Mouse (Mus musculus): ENCODE results near the gene Enkd1. TPM values are rescaled to one million over a fixed set of nuclear protein-coding genes. Genes with fewer than 3 reads are reported as not detected.

Gene Enkd1
- polyA plus RNA-seq (2012; ENCODE audit: low replicate concordance), result 33.4 and 64.7 TPM in 2 replicates

GRCm38 (mm10) chr8:105707498-105708403 lies at the start of gene Enkd1, which contains the start of gene 4933405L10Rik:
Gene Enkd1 (minus strand): TSS chr8:105708210.
Gene 4933405L10Rik (plus strand): TSS chr8:105707655.

GRCm38 (mm10) chr8:105700966-105701824 lies 6.8 kb downstream of the Enkd1 start, which contains the start of the genes Acd and Pard6a:
Gene Acd (minus strand): TSS chr8:105701102.
Gene Pard6a (plus strand): TSS chr8:105701148.

GRCm38 (mm10) chr8:105685796-105686308 lies 22.2 kb downstream of the Enkd1 start, which contains the start of gene Carmil2:
Gene Carmil2 (plus strand): TSS chr8:105686274.

Other genes with a start within 250 kb of the Enkd1 start
- gene Tppp3, start 236.7 kb downstream of the Enkd1 start, polyA plus RNA-seq (2012; ENCODE audit: low replicate concordance), result 2.1 and 3.3 TPM in 2 replicates
- gene Zdhhc1, start 211.3 kb downstream of the Enkd1 start, polyA plus RNA-seq (2012; ENCODE audit: low replicate concordance), result 5.9 and 9.0 TPM in 2 replicates
- gene Hsd11b2, start 189.5 kb downstream of the Enkd1 start, polyA plus RNA-seq (2012; ENCODE audit: low replicate concordance), result not detected in 2 replicates
- gene Atp6v0d1, start 142.2 kb downstream of the Enkd1 start, polyA plus RNA-seq (2012; ENCODE audit: low replicate concordance), result 11.0 and 23.8 TPM in 2 replicates
- 14.4 and 23.5 TPM in 2 replicates for gene Ripor1, start 103.0 kb downstream of the Enkd1 start, polyA plus RNA-seq (2012; ENCODE audit: low replicate concordance)
- gene Ctcf, start 71.6 kb downstream of the Enkd1 start, polyA plus RNA-seq (2012; ENCODE audit: low replicate concordance), result 145 and 319 TPM in 2 replicates
- not detected in 2 replicates for gene Agrp, start 70.8 kb downstream of the Enkd1 start, polyA plus RNA-seq (2012; ENCODE audit: low replicate concordance)
- 30.2 and 108 TPM in 2 replicates for gene Carmil2, start 21.9 kb downstream of the Enkd1 start, polyA plus RNA-seq (2012; ENCODE audit: low replicate concordance)
- 16.0 and 76.2 TPM in 2 replicates for gene Acd, start 7.1 kb downstream of the Enkd1 start, polyA plus RNA-seq (2012; ENCODE audit: low replicate concordance)
- 2.0 and 16.3 TPM in 2 replicates for gene Pard6a, start 7.1 kb downstream of the Enkd1 start, polyA plus RNA-seq (2012; ENCODE audit: low replicate concordance)
- gene 4933405L10Rik, start 555 bp downstream of the Enkd1 start, polyA plus RNA-seq (2012; ENCODE audit: low replicate concordance), result not detected in 2 replicates
- gene Gfod2, start 50.5 kb upstream of the Enkd1 start, polyA plus RNA-seq (2012; ENCODE audit: low replicate concordance), result 4.4 and 7.9 TPM in 2 replicates
- 43.5 and 111 TPM in 2 replicates for gene Ranbp10, start 119.1 kb upstream of the Enkd1 start, polyA plus RNA-seq (2012; ENCODE audit: low replicate concordance)
- gene Tsnaxip1, start 119.5 kb upstream of the Enkd1 start, polyA plus RNA-seq (2012; ENCODE audit: low replicate concordance), result not detected in 2 replicates
- 14.1 and 23.1 TPM in 2 replicates for gene Cenpt, start 145.1 kb upstream of the Enkd1 start, polyA plus RNA-seq (2012; ENCODE audit: low replicate concordance)
- 18.1 and 52.4 TPM in 2 replicates for gene Thap11, start 146.9 kb upstream of the Enkd1 start, polyA plus RNA-seq (2012; ENCODE audit: low replicate concordance)
- gene Nutf2, start 152.4 kb upstream of the Enkd1 start, polyA plus RNA-seq (2012; ENCODE audit: low replicate concordance), result 81.1 and 133 TPM in 2 replicates
- 14.8 and 34.3 TPM in 2 replicates for gene Edc4, start 172.7 kb upstream of the Enkd1 start, polyA plus RNA-seq (2012; ENCODE audit: low replicate concordance)
- gene Nrn1l, start 185.4 kb upstream of the Enkd1 start, polyA plus RNA-seq (2012; ENCODE audit: low replicate concordance), result 3.1 and 7.0 TPM in 2 replicates
- gene Pskh1, start 192.2 kb upstream of the Enkd1 start, polyA plus RNA-seq (2012; ENCODE audit: low replicate concordance), result 4.1 and 19.3 TPM in 2 replicates
- gene Ctrl, start 225.7 kb upstream of the Enkd1 start, polyA plus RNA-seq (2012; ENCODE audit: low replicate concordance), result 0.21 and 1.7 TPM in 2 replicates
- gene Psmb10, start 230.2 kb upstream of the Enkd1 start, polyA plus RNA-seq (2012; ENCODE audit: low replicate concordance), result 109 and 171 TPM in 2 replicates
- gene Lcat, start 235.2 kb upstream of the Enkd1 start, polyA plus RNA-seq (2012; ENCODE audit: low replicate concordance), result 1.2 and 4.9 TPM in 2 replicates

All from leukemia stem cell, adult 10-12 weeks (primary cell).